Mouse (Mus musculus) spleen, postnatal 10 days (tissue): ENCODE measurements around the gene Axin1.
"Not testable (repeated sequence)": the region's sequence is repeated elsewhere in the genome, so short reads cannot be mapped to it uniquely, and the experiment has no call there.

Experiments
- DNase-seq, 2 experiments: peaks; one replicate each; pipeline ENCODE4 v3.0.0; 2021 to 2022; ENCODE audit warnings: low spot score in 2 of 2

The Axin1 gene

DNA sequence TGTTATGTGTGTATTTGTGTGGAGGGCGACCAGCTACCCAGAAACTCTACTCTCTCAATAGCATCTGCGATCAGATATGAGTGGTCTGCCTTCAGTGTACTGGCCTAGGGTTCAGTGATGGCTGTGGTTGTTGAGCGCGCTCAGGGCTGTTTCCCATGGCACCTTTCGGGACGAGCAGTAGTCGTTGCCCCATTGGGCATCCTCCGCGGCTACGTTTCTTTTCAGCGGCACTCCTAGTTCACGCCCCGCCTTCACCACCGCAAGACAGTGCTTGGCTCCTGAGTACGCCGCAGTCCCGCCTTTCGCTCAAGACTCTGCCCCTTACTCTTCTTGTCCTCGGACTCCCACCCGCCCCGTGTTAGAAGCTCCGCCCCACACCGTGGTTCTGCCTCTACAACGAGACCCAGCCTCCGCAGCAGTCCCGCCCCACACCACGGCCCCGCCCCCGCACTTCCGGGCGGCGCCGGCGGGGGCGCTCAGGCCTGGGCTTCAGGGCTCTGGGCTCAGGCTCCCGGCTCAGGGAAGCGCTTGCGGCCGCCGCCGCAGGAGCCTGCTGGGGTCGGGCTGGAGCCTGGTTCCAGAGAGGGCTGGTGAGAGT, at the start of gene Axin1:
Gene Axin1, plus strand, starts transcription at position 450 of the 598 bp plus-strand sequence.
- peak; percentile 92 to 94 for DNase-seq

DNA sequence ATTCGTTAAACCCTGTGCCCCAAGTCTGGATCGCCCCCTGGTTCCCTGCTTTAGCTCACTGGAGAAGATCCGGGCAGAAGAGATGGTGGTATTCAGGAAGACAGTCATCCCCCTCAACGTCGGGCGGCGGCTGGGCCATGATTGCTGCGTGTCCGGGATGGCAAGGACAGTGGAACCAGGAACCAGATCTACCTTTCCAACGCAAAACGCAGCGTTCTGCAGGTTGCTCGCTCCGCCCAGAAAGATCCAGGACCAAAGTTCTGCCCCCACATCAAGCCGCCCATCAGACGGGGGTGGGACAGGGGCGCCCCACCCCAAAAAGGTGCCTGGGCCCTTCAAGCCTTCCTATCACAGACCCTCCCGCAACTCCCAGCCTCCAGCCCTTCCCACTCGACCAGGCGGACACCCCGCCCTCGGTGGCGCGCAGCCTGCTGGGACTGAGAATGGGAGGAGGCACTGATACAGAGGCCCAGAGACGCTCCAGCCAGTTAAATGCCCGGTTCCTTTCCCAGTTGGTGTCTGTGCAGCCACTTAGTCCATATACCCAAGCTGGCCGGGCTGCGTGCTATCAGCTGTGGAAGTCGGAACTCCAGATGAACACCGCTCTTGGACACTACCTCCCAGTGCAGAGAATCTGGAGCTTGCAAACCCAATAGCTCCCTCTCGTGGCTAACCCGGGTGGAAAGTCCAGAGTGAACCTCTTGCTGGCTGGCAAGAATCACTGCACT, 48.4 kb upstream of the Axin1 start, which contains the start of gene Decr2:
Gene Decr2, minus strand, starts transcription at position 433 of the 728 bp plus-strand sequence.
- peak; percentile 71 to 87 for DNase-seq

DNA sequence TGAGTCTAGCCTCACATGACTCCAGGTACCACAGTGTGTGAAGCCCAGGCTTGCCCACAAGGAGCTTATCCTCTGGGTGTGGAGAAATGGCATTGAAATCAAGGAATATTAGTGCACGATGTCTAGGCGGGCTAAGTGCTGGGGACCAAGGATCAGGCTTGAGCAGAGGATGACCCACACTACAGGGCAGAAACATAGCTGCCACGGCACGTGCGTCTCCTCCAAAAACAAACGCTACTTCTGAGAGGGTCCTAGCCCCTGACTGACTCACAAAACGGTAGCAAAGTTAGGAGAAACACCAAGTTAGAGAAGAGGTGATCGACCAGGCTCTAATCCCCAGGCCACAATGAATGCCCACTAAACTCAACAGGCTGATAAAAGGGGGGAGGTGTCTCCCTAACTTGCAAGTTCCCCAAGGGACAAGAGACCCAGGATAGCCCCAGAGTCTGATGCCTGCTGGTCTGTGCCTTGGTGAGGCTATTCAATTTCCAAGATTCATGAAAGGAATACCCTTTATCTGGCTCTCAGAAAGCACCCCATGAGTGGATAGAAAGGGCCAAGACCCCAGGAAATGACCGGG, 43.9 kb upstream of the Axin1 start:
- DNase-seq: no peak

DNA sequence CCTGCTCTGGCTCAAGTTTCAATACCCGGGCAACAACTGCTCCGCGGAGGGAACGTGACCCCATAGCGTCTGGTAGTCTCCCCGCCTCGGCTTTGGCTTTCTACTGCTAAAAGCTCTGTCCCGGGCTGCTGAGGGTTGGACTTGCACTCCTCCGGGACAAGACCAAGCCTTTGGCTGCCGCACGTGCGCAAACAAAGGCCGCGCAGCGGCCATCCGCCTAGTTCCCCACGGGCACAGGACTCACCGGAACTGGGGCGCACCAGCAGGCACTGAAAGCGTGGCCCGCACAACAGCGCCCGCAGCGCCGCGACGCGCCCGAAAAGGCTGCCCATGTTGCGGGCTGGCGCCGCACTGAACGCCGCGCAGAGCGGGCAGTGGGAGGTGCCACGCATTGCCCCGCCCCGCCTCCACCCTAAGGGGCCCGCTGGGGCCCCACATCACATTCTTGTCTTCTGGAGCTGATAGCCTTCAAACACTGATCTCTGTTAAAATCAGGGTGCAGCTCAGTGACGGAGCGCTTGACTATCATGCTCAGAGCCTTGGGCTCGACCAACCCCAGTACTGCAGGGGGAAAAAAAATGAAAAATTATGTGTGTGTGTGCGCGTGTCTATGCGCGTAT, 43.3 kb upstream of the Axin1 start, which contains the start of gene Nme4:
Gene Nme4, minus strand, starts transcription at position 482 of the 620 bp plus-strand sequence.
- peak; percentile 61 to 76 for DNase-seq

DNA sequence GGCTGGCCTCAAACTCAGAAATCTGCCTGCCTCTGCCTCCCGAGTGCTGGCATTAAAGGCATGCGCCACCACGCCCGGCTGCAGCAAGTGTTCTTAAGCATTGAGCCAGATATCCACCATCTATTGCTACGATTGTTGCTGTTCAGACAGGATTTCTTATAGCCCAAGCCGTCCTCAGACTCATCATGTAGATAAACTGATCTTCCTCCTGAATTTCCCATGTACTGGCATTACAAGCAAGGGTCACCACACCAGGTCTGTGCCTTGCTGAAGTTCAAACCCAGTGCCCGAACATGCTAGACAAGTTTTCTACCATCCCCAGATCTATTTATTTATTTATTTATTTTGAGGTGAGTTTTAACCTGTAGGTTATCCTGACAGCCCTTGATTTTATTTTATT, 40.0 kb upstream of the Axin1 start:
- DNase-seq: no peak

DNA sequence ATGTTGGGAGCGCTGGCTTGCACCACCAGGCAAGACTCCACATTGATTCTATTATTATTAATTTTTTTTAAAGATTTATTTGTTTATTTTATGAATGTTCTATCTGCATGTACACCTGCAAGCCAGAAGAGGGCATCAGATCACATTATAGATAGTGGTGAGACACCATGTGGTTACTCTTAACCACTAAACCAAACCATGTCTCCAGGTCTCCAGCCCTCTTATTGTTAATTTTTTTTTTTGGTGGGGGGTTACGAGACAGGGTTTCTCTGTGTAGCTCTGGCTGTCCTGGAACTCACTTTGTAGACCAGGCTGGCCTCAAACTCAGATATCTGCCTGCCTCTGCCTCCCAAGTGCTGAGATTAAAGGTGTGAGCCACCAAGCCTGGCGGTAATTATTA, 39.2 kb upstream of the Axin1 start:
- DNase-seq: not testable (repeated sequence)

DNA sequence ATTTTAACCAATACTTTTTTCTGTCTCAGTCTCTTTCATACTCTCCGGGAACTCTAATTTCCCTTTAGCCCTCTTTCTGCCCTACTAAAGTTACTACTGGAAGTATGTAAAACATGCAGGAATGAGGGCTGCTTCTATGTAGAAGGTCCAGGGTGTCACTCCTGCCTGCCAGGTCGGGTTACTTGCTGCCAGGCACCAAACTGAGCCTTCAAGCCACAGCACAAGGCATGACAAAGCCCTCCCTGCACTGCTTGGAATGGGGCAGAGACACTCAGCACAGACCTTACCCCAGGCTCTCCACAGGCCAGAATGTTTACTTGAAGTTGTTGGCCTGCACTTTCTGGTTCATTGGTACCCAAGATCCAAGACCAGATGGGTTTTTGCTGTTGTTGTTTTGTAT, 38.3 kb upstream of the Axin1 start:
- DNase-seq: no peak

DNA sequence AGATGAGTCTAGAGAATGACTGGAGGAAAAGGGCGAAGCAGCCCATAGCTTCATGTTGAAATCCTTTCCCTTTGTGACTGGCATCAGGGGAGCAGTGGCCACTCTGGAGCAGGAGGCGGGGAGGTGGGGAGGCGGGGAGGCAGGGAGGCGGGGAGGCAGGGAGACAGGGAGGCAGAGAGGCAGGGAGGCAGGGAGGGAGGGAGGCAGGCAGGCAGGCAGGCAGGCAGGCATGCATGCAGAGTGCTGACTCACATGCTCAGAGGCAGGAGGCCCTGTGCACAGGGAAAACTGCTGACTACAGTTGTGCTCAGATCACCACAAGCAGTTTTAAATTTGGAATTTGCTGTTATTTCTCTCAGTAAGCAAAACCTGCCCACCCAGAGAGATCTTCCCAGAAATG, 37.0 kb upstream of the Axin1 start:
- DNase-seq: no peak

DNA sequence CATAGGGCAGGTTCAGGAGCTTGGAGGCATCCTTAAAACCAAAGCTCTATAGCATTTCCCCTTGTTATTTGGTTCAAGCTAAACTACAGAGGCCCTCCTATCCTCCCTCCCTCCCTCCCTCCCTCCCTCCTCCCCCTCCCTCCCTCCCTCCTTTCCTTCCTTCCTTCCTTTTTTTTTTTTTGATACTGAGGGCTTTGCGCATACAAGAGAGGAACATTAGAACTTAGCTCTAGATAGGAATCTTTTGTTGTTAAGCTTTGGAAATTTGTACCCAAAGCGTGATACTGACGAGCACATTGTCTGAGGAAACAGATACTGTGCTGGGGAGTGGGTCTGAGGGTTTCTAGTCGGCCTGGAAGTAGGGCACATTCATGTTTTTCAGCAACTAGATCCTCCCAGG, 32.9 kb upstream of the Axin1 start:
- no peak for DNase-seq

DNA sequence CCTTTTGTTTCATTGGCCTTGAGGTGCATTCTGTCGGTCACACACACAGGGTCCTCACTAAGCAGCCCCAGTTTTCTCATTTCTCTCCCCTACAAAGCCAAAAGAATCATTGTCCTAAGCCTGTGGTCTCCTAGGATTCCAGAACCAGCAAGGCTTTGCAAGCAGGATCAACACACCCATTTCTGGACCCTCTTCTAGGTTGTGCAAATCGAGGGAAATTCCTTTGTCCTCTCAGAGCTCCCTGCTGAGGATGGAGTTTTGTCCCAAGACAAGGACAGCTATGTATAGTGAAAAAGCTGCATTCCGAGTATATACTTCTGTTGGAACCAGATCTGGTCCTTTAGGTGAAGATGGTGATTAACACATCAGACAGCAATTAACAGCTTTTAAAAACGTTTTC, 28.3 kb upstream of the Axin1 start:
- DNase-seq: no peak

DNA sequence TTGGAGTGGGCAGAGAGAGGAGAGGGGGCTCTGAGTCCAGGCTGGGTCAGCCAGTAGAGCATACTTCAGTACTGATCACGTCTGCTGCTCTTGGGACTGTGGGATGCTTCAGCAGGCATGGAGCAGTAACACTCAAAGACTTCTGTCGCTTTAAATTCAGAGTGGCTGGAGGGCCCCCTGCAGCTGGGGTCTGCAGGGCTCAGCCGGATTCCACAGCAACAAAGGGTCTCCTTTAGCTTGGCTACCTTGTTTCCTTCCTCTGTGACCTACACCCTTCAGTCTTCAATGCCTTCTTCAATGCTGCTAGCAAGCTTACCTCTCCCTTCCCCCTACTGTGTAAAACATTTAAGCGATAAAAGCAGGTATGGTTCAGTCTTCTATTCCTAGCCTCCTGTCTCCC, 27.5 kb upstream of the Axin1 start:
- no peak for DNase-seq

DNA sequence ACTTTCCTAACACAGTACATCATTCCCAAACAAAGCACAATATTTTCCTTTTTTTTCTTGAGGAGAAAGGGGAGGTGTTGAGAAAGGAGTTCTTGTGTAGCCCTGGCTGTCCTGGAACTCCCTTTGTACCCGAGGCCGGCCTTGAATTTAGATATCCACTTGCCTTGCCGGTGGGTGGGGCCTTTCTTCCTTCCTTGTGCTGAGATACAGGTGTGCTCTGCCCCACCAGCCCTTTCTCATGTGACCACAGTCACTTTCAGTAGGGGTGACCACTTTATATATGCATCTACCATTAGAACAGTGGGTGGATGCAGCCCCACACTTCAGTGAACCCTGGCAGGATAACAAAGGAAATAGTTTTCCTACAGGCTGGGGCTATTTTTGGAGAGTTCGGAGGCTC, 26.8 kb upstream of the Axin1 start:
- DNase-seq: no peak

DNA sequence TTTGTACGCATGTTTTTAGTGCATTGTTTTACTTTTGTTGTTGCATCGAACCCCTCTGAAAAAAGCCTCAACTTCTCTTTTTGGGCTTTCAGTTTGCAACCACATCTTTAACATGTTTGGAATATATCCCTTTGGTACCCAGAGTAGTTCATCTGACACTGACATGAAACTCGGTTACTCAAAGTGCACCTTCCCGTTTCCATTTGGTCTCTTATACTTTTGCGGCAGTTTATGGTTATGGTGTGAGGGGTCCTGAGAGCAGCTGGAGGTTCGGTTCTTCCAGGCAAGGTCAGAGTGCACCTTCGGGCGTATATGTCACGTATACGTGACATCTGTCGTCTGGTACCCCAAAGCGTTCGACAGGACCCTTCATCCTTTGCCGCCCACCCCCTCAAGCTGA, 25.7 kb upstream of the Axin1 start:
- DNase-seq: no peak

DNA sequence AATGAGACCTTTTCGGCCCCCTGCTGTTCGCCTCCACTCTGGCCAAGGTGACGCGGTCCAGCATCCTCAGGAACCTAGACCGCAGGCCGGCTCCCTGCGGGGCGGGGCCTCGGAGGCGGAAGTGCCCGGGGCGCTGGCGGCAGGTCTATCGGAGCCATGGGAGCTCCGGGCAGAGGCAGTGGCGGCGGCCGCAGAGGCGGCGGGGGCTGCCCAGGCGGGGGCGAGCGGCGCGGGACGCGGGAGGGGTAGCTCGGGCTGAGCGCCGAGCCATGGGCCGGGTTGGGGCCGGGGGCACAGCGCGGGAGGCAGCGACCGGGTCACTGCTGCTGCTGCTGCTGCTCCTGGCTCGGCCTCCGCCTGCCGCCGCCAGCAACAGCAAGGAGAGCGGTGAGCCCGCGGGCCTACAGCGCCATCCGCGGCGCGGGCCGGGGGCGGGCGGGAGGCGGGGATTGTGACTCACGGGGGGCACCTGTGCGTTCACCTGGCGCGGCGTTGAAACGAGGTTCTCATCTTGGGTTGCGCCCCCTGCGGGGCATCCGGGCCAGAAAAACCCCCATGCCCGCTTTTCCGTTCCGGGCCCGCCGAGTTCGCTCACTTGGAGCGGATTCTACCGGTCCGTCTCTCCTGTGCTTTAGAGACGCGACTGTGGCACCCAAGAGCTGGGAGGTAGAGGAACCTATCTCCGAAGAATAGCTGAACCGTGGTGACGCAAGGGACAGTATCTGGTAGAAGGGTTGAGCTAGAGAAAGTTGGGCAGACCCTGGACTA, 25.1 kb upstream of the Axin1 start, which contains the start of gene Tmem8:
Gene Tmem8, plus strand, starts transcription at position 119 of the 768 bp plus-strand sequence.
- peak; percentile 81 to 84 for DNase-seq

DNA sequence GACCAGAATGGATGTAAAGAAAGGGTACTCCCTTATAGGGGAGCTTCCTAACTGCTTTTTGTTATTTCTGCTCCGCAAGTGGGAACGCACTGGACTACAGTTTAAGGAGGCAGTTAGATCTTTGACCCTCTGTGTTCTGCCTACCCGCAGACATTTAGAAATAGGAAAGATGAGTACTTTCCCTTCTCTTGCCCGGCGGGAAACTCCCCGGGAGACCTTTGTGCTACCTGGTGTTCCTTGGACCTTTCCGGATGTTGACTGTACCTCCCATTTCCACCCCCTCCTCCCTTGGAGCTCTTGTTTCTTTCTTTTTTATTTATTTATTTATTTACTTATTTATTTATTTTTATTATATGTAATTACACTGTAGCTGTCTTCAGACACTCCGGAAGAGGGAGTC, 24.4 kb upstream of the Axin1 start:
- no peak for DNase-seq

DNA sequence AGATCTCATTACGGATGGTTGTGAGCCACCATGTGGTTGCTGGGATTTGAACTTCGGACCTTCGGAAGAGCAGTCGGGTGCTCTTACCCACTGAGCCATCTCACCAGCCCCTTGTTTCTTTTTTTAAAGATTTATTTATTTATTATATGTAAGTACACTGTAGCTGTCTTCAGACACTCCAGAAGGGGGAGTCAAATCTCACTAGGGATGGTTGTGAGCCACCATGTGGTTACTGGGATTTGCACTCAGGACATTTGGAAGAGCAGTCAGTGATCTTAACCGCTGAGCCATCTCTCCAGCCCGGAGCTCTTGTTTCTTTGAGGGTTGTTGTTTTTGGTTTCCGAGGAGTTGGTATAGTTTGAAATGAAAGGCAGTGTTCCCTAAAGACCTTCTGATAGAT, 24.0 kb upstream of the Axin1 start:
- DNase-seq: not testable (repeated sequence)

DNA sequence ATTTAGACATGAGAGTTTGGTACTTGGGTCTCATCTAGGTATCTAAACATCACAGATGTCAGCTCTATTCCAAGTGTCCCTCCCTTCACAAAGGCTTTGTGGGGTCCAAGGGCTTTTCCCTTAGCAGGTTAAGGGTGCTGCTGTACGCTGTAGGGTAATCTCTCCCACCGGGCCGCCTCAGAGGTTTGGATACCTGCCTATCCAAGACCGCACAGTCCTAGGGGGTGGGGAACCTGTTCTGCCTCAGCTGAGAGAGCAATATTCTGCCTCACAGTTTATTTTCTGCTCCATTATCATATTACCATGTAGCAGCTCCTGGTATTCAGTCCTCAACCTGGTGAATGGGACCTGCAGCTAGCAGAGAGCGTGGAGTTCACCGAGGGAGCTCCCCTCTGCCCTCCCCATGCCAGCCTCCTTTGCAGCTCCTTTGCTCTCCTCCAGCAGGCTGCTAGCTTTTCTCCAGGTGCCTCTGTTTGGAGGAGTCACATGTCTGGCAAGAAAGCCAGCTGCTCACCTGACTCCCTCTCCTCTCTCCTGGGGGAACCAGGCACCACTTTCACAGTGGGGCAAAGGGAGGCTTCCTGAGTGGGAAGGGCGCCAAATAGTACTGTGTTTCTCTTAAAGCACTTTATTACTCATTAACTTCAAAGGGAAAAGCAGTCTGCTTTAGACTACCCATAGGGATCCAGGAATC, 23.1 kb upstream of the Axin1 start:
- DNase-seq: peak in 1 of 2 experiments; percentile 58

DNA sequence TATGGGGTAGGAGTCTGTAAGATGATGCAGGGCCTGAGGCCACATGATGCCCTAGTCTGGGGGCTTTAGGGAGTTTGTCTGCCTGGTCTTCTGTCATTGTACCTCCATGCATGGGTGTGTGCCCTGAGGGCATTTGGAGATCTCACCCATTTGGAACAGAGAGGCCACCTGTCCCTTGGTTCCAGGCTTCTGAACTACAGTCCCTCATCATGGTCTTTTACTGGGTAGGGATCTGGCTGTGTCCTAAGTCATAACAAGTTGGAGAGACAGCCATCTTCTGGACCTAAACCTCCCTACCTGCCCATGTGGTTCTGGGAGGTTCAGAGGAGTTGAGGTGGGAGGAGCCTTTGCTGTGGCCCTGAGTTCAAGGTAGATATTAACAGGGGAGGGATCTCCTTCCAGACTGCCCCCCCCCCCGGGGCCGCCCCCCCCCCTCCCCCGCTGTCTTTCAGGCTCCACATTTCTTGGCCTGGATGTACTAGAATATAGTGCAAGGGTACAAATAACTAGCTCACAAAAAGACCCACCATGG, 22.5 kb upstream of the Axin1 start:
- no peak for DNase-seq

DNA sequence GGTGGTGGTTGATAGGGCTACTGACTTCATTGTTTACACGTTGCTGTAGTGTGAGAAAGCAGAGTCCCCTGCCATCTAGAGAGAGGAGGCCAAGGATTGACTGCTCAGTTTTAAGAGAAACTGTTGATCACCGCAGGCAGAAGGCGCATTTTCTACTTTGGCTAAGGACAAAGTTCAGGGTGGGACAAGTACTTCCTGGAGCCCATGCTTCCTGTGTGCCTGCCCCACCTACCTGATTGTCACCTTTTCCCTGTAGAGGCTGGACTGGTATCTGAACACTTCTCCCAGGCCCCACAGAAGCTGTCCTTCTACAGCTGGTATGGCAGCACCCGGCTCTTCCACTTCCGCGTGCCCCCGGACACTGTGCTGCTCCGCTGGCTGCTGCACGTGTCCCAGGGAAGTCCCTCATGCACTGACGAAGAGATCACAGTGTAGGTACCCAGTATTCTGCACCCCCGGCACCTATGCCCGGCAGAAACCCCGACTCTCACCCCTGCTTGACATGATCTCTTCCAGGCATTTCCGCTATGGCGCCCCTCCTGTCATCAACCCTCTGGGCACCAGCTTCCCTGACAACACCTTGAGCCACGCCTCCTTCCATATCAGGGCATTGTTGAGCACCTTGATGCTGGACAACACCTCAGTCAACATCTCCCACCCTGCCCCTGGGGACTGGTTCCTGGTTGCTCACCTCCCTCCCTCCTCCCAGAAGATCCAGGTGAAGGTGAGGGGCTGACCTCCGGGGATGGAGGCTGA, 21.8 kb upstream of the Axin1 start:
- no peak for DNase-seq
